Mouse (Mus musculus) spleen, postnatal 10 days (tissue): ENCODE measurements around the gene Yeats2.
A peak's percentile ranks its signal among the peaks of the same experiment; 100 is the strongest.

Source experiments
- DNase-seq, 2 experiments: peaks; one replicate each; pipeline ENCODE4 v3.0.0; 2021 to 2022; ENCODE audit warnings: low spot score in 2 of 2

The Yeats2 gene

DNA sequence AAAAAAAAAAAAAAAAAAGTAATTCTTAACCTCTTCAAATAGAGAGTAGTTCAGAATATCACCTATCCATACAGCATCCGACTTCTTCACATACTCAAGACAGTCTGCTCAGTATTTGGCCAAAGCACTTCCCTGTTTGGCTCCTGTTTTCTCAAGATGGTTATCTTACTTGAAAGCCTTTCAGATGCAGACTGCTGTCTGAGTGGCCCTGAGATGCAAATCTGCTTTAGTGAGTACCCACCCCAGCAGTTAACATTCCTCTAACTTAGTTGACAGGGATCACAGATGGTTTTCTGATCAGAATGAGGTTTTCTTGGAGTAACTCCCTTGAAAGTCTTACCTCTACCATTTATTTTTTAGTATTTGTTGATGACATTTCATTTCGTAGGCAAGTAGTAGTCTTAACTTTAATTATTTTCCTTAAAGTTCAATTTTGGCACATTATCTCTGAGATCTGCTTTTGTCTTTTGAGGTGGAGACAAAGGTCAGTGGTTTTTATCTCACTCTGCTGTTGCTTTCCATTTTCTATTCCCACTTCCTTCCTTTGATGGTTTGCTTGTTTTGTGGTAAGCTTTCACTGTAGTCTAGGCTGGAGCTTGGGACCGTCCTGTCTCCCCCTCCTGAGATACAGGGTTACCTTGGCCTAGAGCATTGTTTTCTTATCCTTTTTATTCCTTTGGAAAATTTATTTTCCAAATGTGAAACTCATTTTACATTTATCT, 50.5 kb downstream of the Yeats2 start:
- DNase-seq = no peak

DNA sequence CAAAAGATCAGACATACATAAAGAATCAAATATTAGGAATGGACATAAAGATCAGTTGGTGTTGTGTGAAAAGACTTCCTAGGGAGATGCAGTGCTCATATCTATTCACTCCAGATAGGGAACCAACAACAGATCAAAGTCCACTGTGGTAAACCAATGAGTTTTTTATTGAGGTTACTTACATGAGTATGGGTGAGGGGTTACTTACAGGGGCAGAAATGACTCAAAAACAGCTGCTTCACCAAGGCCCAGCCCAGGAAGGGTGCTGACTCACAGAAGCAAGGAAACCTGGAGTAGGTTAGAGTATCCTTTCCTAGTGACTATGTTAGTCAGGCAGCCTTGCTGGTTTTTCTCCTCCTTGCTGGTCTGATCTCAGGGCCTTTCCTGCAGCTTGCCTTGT, 51.2 kb downstream of the Yeats2 start:
- no peak for DNase-seq

DNA sequence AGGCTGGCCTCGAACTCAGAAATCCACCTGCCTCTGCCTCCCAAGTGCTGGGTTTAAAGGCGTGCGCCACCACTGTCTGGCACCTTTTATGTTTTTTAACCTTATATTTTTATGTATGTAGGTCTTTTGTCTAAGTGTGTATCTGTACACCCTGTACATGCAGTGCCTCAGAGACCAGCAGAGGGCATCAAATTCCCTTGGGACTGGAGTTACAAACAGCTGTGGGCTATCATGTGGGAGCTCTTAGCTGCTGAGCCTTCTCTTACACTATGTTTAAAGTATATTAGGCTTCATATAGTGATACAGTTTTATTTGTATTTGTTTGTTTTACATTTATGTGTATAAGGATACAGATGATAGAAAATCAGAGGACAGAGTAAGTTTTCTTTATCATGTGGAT, 54.7 kb downstream of the Yeats2 start:
- peak in 1 of 2 experiments; percentile 55 for DNase-seq

DNA sequence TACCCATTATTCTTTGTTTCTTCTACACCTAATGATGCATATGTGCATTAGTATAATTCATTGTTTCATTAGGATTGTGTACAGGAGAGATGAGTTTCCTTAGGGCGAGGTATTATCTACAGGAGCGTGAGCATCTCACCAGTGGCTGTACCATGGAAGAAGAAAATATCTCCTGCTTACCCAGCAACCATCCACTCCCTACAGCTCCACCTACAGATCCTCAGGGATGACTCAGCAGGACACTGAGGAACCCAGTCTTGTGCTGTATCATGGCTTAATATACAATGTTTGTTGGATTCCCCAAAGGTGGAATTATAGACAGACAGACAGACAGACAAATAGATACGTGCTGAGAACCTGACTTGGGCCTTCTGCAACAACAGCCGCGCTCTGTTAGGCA, 56.1 kb downstream of the Yeats2 start:
- DNase-seq = no peak

DNA sequence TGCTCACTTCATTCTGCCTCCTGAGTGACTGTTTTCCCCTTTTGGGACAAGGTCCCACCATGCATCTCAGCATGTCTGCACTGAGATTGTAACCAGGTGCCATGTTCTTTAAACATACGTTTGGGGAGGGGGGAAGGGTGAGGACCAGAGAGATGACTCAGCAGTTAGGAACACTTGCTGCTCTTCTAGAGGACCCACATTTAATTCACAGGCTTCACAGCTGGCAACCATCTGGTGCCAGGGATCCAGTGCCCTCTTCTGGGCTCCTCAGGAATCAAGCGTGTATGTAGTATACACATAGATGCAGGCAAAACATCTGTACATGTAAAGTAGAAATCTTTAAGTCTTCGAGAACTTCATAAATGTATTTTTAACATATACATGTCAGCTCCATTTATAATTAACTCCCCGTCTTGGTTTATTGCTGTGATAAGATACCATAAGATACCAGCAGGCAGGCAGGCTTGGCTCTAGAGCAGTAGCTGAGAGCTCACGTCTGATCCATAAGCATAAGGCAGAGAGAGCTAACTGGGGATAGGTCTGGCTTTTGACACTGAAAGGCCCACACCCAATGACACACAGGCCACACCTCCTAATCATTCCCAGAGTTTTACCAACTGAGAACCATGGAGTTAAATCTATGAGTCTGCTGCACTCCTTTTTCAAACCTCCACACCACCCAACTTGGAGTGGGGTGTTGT, 58.8 kb downstream of the Yeats2 start:
- no peak for DNase-seq

DNA sequence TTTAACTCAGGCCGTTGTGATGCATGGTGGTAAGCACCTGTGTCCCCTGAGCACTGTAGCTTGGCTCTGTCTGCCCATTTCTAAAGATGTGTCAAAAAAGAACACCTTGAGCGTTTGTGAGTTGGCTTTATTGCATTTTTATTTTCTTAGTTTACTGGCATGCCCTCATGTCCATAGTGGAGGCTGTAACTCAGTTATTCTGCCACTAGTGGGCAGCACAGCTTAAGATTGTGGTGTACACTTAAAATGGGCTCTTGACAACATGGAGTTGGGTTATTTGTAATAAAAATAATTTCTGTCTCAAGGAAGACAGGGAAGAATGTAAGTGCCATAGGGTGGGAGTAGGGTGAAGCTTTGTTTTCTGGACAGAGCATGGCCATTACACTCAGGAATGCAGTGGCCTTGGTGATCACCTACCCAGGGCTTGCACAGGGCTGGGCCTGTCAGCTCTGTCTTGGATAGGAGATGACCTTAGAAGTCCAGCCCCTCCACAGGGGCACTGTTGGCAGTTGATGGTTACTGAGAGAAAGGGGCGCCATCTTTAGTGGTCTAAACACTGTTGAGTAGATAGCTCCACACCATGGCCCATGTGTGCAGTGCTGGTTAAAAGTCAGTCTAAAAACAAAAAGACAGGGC, 72.8 kb downstream of the Yeats2 start:
- DNase-seq = peak in 1 of 2 experiments; percentile 58

DNA sequence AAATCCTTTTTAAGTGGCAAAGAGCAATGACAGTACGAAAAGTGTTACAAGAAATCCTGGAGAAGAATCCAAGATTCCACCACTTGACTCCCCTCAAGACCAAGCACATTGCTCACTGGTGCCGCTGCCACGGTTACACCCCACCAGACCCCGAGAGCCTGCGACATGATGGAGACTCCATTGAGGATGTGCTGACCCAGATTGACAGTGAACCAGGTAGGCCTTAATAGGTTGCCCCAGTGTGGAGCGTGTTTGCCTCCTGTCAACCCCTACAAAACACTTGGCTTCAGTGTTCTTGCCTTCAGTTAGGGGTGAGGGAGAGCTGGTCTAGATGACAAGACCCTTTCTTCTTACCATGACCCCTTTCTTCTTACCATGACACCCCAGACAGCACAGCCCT, 81.9 kb downstream of the Yeats2 start:
- DNase-seq = no peak

DNA sequence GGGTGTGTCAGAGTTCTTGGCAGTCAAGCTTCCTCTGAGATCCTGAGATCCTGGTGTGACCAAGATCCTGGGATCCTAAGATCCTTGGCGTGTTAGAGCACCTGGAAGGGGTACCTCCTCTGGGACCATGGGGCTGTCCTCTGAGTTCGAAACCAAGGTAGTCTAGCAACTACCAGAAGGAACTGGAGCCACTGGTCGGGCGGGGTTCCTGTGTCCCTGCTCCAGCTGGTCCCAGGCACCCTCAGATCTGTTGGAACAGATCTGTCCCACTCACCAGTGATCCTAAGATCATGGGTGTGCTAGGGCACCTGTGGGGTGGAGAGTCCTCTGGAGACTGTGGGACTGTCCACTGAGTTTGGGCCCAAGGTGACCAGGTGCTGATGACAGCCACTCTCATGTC, 85.8 kb downstream of the Yeats2 start:
- DNase-seq = no peak

DNA sequence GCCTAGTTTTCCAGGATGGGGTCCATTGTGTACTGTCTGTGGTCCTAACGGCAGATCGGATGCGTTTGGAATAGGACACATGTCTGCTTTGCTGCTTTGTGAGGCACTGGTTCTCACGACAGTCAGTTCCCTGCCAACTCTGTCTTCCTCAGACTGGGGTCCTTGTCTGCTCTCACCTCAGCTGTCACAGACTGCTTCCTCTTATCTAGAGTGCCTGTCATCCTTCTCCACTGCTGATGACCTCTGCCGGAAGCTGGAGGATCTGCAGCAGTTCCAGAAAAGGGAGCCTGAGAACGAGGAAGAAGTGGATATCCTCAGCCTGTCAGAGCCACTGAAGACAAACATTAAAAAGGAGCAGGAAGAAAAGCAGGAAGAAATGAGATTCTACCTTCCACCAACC, 86.6 kb downstream of the Yeats2 start:
- no peak for DNase-seq

DNA sequence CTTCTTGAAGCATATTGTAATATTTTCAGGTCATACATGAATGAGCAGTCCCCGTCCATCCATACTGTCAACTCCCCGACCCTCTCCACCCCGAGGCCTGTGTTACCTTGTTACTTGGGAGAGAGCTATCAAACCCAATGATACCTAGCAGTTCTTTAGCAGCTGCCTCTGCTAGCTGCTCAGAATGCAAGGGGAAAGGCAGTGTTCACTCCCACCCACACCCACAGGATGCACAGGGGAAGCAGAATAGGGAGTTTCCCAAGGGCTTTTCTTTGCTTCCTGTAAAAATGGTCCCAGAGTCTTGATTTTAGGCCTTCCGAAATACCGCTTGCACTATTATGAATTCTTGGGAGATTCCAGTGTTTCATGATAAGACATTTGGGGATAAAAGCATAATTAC, 87.3 kb downstream of the Yeats2 start:
- no peak for DNase-seq

DNA sequence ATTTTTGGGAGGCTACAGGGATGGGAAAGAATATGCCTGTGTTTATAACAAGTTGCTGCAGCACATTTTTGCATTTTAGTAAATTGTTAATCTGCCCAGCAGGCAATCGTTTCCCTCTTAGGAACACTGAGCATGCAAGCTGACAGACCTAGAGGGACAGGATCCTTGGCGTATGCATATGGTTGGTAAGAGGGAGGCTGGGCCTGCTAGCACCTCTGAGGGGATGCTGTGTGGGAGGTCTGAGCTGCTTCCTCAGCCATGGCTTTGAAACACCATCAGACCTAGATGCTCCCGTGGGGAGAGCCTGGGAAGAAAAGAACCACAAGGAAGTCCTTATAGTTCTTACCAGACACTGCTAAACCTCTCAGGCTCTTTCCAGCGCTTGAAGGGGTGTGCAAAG, 93.5 kb downstream of the Yeats2 start:
- DNase-seq = no peak

DNA sequence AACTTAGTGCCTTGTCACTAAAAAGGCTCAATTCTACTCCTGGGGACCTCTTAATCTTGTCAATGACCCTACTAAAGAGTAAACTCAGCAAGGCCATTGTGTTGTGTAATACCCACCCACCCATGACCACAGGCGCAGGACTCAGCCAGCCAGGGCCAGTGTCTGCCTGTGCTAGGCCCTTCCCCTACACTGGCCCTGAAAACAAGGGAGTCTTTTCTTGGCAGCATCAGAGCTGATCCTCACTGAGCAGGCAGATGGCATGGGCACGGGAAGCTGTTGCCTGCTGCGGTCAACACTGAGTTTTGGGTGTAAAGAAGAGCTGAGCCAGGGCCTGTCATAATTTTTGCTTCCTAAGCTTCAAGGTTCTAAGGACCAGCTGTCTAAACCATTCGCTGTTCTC, 96.6 kb downstream of the Yeats2 start:
- no peak for DNase-seq

DNA sequence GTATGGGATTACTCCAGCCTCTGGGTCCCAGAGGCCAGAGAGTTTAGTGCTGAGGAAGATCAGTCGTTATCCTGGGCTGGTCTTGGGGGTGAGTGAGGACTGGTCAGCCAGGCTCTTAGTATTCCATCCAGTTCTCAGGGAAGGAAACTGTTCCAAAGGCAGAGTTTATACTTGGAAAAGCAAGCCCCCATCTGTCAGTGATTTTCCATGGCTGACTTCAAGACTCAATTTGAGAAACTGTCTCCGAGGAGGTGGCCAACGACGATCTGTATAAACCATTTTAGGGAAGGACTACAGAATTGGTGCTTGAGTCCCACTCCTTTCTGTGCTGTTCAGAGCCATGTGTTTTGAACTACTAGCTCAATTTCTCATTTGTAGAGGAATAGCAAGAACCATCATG, 97.8 kb downstream of the Yeats2 start:
- DNase-seq = no peak

DNA sequence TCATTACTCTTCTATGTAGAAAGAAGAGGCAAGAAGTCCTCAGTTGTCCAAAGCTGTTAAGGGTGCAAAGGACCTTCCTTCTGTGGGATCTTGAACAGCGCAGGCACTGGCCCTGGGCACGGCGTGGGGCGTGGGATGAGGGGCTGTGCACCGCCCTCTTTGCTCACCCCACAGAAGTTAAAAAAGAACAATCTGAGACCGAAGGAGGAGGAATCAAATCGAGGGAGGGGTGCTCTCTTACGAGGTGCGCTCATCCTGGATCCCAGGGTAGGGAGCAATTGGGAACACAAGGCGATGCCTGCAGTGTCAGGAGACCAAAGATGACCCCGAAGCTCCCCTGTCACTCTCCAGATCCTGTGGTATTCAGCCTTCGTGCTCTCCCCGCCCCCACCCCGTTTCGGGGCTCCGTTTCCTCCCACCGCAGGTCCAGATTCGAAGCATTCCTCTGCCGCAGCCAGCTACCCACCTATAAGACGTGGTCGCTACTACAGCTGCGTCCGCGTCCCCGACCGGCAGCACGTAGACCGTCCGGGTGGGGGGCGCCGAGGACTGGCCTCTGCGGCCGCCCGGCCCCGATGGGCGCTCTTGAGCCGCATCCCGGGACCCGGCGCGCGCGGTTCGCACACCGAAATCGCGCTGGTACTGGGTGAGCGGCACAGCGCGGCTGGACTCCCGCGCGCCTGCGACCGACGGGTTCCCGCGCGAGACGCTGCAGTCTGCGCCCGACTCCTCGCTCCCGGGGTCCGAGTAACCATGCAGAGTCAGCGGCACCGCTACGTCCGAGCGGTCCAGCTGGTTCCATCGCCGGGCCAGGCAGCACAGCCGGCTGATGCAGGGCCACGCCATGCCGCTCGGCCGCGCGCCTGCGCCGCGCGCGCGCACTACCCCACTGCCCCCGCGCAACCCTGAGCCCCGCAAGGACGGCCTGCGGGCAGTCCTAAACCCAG, 99.9 kb downstream of the Yeats2 start, which contains the start of gene Map6d1:
Gene Map6d1 (minus strand): TSS at position 891 of the 947 bp plus-strand sequence.
- peak in 1 of 2 experiments; percentile 19 for DNase-seq

DNA sequence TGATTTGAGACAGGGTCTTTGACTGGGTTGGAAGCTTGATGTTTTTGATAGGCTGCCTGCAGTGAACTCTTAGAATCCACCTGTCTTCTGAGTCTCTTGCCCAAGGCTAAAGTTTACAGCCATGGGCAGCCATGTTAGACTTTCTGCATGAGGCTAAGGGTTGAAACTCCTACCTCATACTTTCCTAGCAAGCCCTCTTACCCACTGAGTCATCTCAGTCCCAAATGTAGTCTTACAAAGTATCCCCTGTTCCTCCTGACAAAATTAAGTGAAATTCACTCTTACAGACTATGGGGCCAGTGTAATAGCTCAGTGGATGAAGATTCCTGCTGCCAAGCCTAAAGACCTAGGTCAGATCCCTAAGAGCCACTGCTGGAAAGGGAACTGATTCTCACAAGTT, 106.2 kb downstream of the Yeats2 start:
- DNase-seq = no peak

DNA sequence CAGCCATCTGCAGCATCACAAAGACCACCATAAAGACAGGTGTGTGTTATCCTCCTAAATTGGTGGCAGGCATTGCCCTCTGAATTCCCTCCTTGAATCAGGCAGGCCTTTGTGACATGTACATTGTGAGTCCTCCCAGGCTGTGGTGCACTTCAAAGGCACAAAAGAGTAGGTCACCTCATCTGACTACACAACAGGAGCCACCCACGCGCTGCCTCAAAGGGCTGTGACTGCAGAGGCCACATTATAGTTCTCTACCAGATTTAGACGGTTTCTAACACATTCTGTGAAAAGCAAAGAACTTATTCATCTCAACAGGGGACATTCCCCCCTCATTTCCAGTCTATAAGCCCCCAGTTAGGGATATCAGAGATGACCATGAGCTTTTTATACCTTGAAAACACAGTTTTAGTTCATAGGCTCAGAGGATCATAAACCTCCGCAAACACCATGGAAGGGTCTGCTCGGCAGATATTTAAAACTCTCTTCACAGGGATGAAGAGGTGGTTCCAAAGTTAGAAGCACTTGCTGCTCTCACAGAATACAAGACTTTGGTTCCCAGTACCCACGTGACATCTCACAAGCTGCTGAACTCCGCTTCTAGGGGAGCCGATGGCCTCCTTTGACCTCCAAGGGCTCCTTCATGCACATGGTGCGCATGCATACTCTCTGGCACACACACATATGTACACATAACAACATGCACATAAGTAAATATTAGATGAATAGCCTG, 107.7 kb downstream of the Yeats2 start:
- no peak for DNase-seq

DNA sequence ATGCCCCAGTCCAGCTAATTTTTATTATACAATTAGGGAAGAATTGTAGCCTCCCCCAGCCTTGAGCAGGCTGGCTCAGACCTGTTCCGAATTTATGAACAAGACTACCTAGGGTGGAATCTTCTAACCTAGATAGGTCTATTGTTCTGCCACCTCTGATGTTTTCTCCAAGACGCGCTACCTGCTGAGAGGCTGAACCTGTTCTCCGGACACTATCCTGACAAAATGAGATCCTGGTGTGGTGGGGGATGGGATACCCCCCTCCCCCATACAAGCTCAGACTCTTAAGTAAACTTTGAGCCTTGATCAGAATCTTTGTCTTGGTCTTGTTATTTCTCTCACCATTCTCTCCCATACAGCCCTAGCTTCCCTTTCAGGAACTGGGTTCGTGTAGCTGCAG, 117.1 kb downstream of the Yeats2 start:
- no peak for DNase-seq

DNA sequence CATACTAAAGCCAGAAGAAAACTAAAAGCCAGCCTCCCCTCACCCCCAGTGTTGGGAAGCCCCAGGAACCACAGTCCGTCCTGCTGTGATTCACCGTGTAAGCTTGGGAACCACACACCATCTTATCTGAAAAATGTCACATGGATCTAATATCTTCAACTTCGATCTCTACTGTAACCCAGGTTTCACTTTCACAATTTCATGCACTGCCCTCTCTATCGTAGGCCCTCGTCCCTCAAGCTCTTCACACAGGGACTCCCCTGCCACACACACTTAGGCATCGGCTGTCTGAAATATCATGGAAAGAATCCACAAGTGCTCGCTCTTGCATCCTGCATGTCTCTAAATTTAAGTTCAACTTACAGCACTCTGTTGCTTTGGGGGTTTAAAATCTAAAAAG, 124.2 kb downstream of the Yeats2 start:
- DNase-seq = no peak

DNA sequence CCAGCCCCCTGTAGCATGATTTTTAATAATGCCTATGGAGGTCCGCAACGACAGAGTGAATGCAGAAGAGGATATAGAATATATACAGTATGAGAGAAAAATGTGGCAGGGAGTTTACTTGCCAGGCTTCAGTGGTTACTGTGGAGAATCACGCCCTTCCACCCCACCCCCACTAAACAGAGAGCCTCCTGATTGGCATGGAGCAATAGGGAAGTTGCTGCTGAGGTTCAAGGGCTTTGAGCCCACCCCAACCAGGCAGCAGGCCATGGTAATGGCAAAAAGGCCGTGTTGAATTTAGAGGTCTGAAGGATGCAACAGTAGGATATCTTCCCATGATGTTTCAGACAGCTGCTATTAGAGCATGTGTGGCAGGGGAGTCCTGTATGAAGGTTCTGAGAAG, 130.5 kb downstream of the Yeats2 start:
- DNase-seq = no peak

DNA sequence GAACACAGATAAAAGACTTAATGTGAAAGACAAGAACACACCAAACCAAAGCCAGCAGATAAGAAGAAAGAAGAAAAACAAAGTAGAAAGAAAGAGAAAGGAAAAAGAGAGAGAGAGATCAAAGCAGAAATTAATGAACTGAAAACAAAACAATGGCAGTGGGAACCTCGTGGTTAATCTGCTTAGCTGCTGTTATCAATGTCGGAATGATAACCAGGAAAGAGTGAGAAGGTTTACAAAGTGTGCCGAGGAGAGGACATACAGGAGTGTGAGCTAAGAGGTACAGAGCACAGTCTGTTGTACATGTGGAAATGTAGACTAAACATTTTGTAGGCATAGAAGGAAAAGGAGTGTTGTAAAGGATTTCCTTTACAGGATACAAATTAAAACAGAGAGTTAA, 132.1 kb downstream of the Yeats2 start:
- DNase-seq = no peak

DNA sequence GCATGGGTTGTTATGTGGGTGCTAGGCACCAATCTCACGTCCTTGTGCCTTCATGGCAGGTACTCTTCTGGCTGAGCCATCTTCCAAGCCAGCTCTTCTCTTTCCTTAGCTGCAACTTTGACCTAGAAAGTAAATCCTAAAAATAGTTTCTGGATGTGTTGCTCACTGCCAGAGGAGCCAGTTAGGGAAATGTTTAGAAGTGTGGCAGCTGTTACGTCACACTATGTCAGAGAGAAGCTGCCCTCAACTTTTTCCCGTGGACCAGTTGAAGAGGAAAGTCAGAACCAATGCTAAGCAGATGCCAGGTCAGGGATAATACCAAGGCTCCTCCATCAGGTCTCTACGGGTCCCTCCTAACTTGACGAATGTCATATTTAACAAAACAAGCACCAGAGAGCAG, 138.5 kb downstream of the Yeats2 start:
- no peak for DNase-seq
